Mouse (Mus musculus): ENCODE results near the gene Sorcs2. TPM values are rescaled to one million over a fixed set of nuclear protein-coding genes. Genes with fewer than 3 reads are reported as not detected.

The Sorcs2 gene
- polyA plus RNA-seq, 1 experiment from 2014 or later = 3.1 TPM

DNA sequence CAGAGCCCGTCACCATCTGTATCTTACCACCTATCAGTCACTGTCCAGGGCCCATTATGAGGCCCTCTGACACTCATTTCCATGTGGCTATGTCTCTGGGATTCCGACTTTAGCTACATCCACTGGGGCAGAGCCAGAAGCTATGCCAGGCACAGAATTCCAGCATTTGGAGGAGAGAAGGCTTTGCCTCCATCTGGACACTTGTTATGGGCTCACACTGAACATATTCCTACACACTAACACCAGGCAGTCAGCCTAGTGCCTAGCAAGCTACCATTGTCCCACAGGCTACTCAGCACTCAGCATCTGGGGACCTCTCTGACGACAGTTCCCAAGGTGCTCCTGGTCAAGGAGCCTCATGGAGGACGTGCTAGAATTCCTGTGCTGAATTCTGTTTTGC is 372.9 kb downstream of the Sorcs2 start:
- Histone ChIP-seq H3K4me2 (replicated peaks; ENCODE audit: low read depth) (no peak overlapping the region), H3K36me3 (ENCODE audit: control insufficient read depth, insufficient read depth, low read length) (no peaks in the 10 kb centered on the region), H3K27me3 (ENCODE audit: control insufficient read depth, insufficient read depth, low read length) (no peaks in the 10 kb centered on the region), H3K9me3 (ENCODE audit: control insufficient read depth, low read length) (no peaks in the 10 kb centered on the region), H3K9ac (ENCODE audit: low read length) (no peak overlapping the region), H3K4me3 (ENCODE audit: low read depth, low read length) (no peak overlapping the region), H3K27ac (replicated peaks) (no peak overlapping the region), H3K4me1 (replicated peaks; ENCODE audit: control insufficient read depth, insufficient read depth) (no peaks in the 10 kb centered on the region)
- 82% methylated on average over 4 of the region's 4 CpGs for WGBS
- DNase-seq (ENCODE audit: low spot score) (no peak), ATAC-seq (ENCODE audit: low FRiP score, low TSS enrichment) (no peak)
- no peak for TF ChIP-seq EP300 (optimal IDR thresholded peaks at IDR 0.05)
- no peak for TF ChIP-seq CTCF (IDR thresholded peaks at IDR 0.05; ENCODE audit: low read depth)

DNA sequence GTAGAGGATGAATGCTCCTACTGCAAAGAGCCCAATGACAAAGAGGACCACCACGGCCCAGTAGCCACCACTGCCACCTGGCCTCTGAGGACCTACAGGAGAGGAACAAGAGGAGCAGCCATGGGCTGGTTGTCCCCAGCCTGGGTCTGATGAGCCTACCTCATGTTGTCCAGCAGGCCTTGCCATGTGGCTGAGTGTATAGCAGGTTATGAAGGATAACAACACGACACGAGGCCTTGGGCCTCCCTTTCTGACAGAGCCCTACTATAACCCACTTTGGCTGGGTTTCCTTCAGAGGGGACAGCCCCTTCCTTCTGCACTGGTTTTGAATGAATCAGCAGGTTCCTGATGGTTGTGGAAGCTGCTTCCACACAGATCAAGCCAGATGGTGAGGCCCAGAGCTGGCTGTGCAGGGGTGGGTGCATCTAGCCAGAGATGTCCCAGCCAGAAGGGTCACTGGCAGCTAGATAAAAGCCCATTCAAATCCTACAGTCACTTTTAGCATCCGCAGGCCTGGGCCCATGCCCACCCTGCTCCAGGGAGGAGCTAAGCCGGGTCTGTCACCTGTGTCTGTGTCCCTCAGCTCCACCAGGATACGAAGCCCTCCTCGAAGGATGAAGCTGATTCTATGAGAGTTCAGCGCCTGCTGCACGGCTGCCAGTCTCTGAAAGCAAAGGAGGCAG is 373.8 kb downstream of the Sorcs2 start:
- Histone ChIP-seq H3K9me3 (ENCODE audit: control insufficient read depth, low read length) (no peaks in the 10 kb centered on the region), H3K27me3 (ENCODE audit: control insufficient read depth, insufficient read depth, low read length) (no peaks in the 10 kb centered on the region), H3K4me2 (replicated peaks; ENCODE audit: low read depth) (no peak overlapping the region), H3K4me3 (ENCODE audit: low read depth, low read length) (no peak overlapping the region), H3K36me3 (ENCODE audit: control insufficient read depth, insufficient read depth, low read length) (no peaks in the 10 kb centered on the region), H3K4me1 (replicated peaks; ENCODE audit: control insufficient read depth, insufficient read depth) (no peaks in the 10 kb centered on the region), H3K9ac (ENCODE audit: low read length) (no peak overlapping the region), H3K27ac (replicated peaks) (no peak overlapping the region)
- no peak for ATAC-seq (ENCODE audit: low FRiP score, low TSS enrichment)
- 82% methylated on average over 9 of the region's 9 CpGs for WGBS
- no peak for DNase-seq (ENCODE audit: low spot score)
- TF ChIP-seq CTCF (IDR thresholded peaks at IDR 0.05; ENCODE audit: low read depth) (no peak), EP300 (optimal IDR thresholded peaks at IDR 0.05) (no peak)

DNA sequence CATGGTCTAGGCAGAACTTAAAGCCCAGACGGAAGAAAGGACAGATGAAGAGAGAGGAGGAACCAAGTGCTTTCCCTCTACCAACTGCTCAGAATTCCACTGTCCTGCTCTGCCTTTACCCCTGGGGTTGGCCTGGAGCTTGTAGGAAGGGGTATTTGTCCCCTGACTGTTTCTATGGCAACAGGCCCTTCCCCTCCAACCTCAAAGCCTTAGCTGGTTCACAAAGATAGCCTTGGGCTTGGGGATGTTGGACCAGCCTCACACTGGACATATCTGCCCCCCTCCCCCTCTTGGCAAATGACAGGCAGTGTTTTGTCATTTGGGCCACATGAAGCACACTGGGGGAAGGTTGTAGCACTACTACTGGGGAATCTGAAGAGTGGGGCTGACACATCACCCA is 375.6 kb downstream of the Sorcs2 start:
- no peaks in the 10 kb centered on the region for H3K36me3 ChIP-seq (ENCODE audit: control insufficient read depth, insufficient read depth, low read length)
- DNase-seq (ENCODE audit: low spot score) = no peak
- 90% methylated on average over 1 of the region's 1 CpGs for WGBS

GRCm38 (mm10) chr5:36021091-36021490 is 376.8 kb downstream of the Sorcs2 start:
- 88% methylated on average over 3 of the region's 3 CpGs for WGBS
- no peaks in the 10 kb centered on the region for H3K9me3 ChIP-seq (ENCODE audit: control insufficient read depth, low read length)
- no peak for ATAC-seq (ENCODE audit: low FRiP score, low TSS enrichment)
- no peak overlapping the region for H3K27ac ChIP-seq (replicated peaks)
- H3K4me2 ChIP-seq (replicated peaks; ENCODE audit: low read depth) = no peak overlapping the region
- no peak overlapping the region for H3K4me3 ChIP-seq (ENCODE audit: low read depth, low read length)
- TF ChIP-seq CTCF (IDR thresholded peaks at IDR 0.05; ENCODE audit: low read depth) (no peak), EP300 (optimal IDR thresholded peaks at IDR 0.05) (no peak)
- DNase-seq (ENCODE audit: low spot score) = no peak
- no peaks in the 10 kb centered on the region for H3K27me3 ChIP-seq (ENCODE audit: control insufficient read depth, insufficient read depth, low read length)
- H3K36me3 ChIP-seq (ENCODE audit: control insufficient read depth, insufficient read depth, low read length) = no peaks in the 10 kb centered on the region
- H3K9ac ChIP-seq (ENCODE audit: low read length) = no peak overlapping the region
- no peaks in the 10 kb centered on the region for H3K4me1 ChIP-seq (replicated peaks; ENCODE audit: control insufficient read depth, insufficient read depth)

More for the DNA sequence above, 375.6 kb downstream of the Sorcs2 start:
- no peak overlapping the region for H3K27ac ChIP-seq (replicated peaks)
- no peak for ATAC-seq (ENCODE audit: low FRiP score, low TSS enrichment)
- TF ChIP-seq EP300 (optimal IDR thresholded peaks at IDR 0.05) (no peak), CTCF (IDR thresholded peaks at IDR 0.05; ENCODE audit: low read depth) (no peak)
- H3K4me1 ChIP-seq (replicated peaks; ENCODE audit: control insufficient read depth, insufficient read depth) = no peaks in the 10 kb centered on the region
- no peak overlapping the region for H3K9ac ChIP-seq (ENCODE audit: low read length)
- H3K4me2 ChIP-seq (replicated peaks; ENCODE audit: low read depth) = no peak overlapping the region
- H3K4me3 ChIP-seq (ENCODE audit: low read depth, low read length) = no peak overlapping the region
- H3K9me3 ChIP-seq (ENCODE audit: control insufficient read depth, low read length) = no peaks in the 10 kb centered on the region
- H3K27me3 ChIP-seq (ENCODE audit: control insufficient read depth, insufficient read depth, low read length) = no peaks in the 10 kb centered on the region

- no peak overlapping the region for H3K27ac ChIP-seq (replicated peaks)
Observed at GRCm38 (mm10) chr5:36018366-36018765, 379.6 kb downstream of the Sorcs2 start.

GRCm38 (mm10) chr5:36009405-36009804 is 388.5 kb downstream of the Sorcs2 start:
- ATAC-seq (ENCODE audit: low FRiP score, low TSS enrichment) = no peak

More at GRCm38 (mm10) chr5:36018366-36018765, 379.6 kb downstream of the Sorcs2 start:
- Histone ChIP-seq H3K27me3 (ENCODE audit: control insufficient read depth, insufficient read depth, low read length) (no peaks in the 10 kb centered on the region), H3K4me1 (replicated peaks; ENCODE audit: control insufficient read depth, insufficient read depth) (no peaks in the 10 kb centered on the region), H3K4me3 (ENCODE audit: low read depth, low read length) (no peak overlapping the region), H3K4me2 (replicated peaks; ENCODE audit: low read depth) (no peak overlapping the region), H3K9me3 (ENCODE audit: control insufficient read depth, low read length) (no peaks in the 10 kb centered on the region), H3K9ac (ENCODE audit: low read length) (no peak overlapping the region), H3K36me3 (ENCODE audit: control insufficient read depth, insufficient read depth, low read length) (no peaks in the 10 kb centered on the region)
- TF ChIP-seq CTCF (IDR thresholded peaks at IDR 0.05; ENCODE audit: low read depth) (peak; percentile 57), EP300 (optimal IDR thresholded peaks at IDR 0.05) (no peak)
- 88% methylated on average over 3 of the region's 3 CpGs for WGBS
- ATAC-seq (ENCODE audit: low FRiP score, low TSS enrichment) (no peak), DNase-seq (ENCODE audit: low spot score) (no peak)

More at GRCm38 (mm10) chr5:36009405-36009804, 388.5 kb downstream of the Sorcs2 start:
- no peak overlapping the region for H3K27ac ChIP-seq (replicated peaks)
- H3K36me3 ChIP-seq (ENCODE audit: control insufficient read depth, insufficient read depth, low read length) = no peaks in the 10 kb centered on the region
- no peak for TF ChIP-seq EP300 (optimal IDR thresholded peaks at IDR 0.05)
- no peak for TF ChIP-seq CTCF (IDR thresholded peaks at IDR 0.05; ENCODE audit: low read depth)
- WGBS = 87% methylated on average over 4 of the region's 4 CpGs
- no peak overlapping the region for H3K4me2 ChIP-seq (replicated peaks; ENCODE audit: low read depth)
- DNase-seq (ENCODE audit: low spot score) = no peak
- no peaks in the 10 kb centered on the region for H3K9me3 ChIP-seq (ENCODE audit: control insufficient read depth, low read length)
- H3K27me3 ChIP-seq (ENCODE audit: control insufficient read depth, insufficient read depth, low read length) = no peaks in the 10 kb centered on the region
- no peaks in the 10 kb centered on the region for H3K4me1 ChIP-seq (replicated peaks; ENCODE audit: control insufficient read depth, insufficient read depth)
- H3K4me3 ChIP-seq (ENCODE audit: low read depth, low read length) = no peak overlapping the region
- no peak overlapping the region for H3K9ac ChIP-seq (ENCODE audit: low read length)

All from stomach, postnatal 0 days (tissue).